Mouse (Mus musculus) kidney, postnatal 0 days (tissue): Measurements from ENCODE around the gene 3110082I17Rik. TPM values are rescaled to one million over a fixed set of nuclear protein-coding genes. Genes with fewer than 3 reads are reported as not detected.
A peak's percentile ranks its signal among the peaks of the same experiment; 100 is the strongest.

ENCODE experiments used
- ATAC-seq: fragments of 200-750 bp; cut with Nextera tagmentation; replicated peaks from 2 replicates; pipeline ENCODE4 v1.8.0; 2017; ENCODE audit warnings: low read depth, moderate number of reproducible peaks, moderate TSS enrichment, moderate library complexity; ENCODE audit not compliant: low FRiP score
- DNase-seq: peaks from one replicate; pipeline ENCODE4 v3.0.0-alpha.2; 2016; ENCODE audit warnings: low spot score
- H3K27ac ChIP-seq: fragments of 300-500 bp; sonication (generic); 2 replicates; pipeline ENCODE4 v1.5.1; 2014; ENCODE audit warnings: mild to moderate bottlenecking
- H3K27me3 ChIP-seq: fragments of 300-500 bp; sonication (generic); 2 replicates; pipeline ENCODE4 v1.6.1; 2014; ENCODE audit warnings: low read length, mixed read lengths; ENCODE audit not compliant: insufficient read depth
- H3K36me3 ChIP-seq: fragments of 300-500 bp; sonication (generic); 2 replicates; pipeline ENCODE4 v1.6.1; 2014; ENCODE audit warnings: low read length, mixed read lengths; ENCODE audit not compliant: insufficient read depth
- H3K4me1 ChIP-seq: fragments of 300-500 bp; sonication (generic); replicated peaks from 2 replicates; pipeline ENCODE4 v1.6.1; 2014; ENCODE audit warnings: antibody characterized with exemption, low read length, mixed read lengths; ENCODE audit not compliant: insufficient read depth
- H3K4me2 ChIP-seq: fragments of 300-500 bp; sonication (generic); 2 replicates; pipeline ENCODE4 v1.6.1; 2014; ENCODE audit warnings: mild to moderate bottlenecking, low read length, moderate library complexity, mixed read lengths
- H3K4me3 ChIP-seq: fragments of 300-500 bp; sonication (generic); replicated peaks from 2 replicates; pipeline ENCODE4 v1.5.1; 2014; ENCODE audit warnings: low read depth, low read length
- H3K9ac ChIP-seq: fragments of 300-500 bp; sonication (generic); 2 replicates; pipeline ENCODE4 v1.6.1; 2014; ENCODE audit warnings: low read depth, low read length
- H3K9me3 ChIP-seq: fragments of 300-500 bp; sonication (generic); replicated peaks from 2 replicates; pipeline ENCODE4 v1.6.1; 2016; ENCODE audit warnings: low read length, inconsistent platforms, mixed read lengths
- CTCF ChIP-seq: IDR thresholded peaks from 2 replicates; pipeline ENCODE4 v1.5.1; 2016; ENCODE audit warnings: antibody characterized with exemption, low read depth, mild to moderate bottlenecking, moderate library complexity
- WGBS: fragments of 180-500 bp; shearing (Covaris S2); extraction: QIAGEN DNeasy Blood & Tissue Kit; methylation state at CpG from one replicate; pipeline ENCODE4 v1.1.7; 2014; 5-methylcytosine and 5-hydroxymethylcytosine counted together
- polyA plus RNA-seq: library from polyadenylated mRNA; unstranded; fragments of >200 nt; fragmentation: Nextera tagmentation; extraction: Ambion mirVana; gene quantifications from 2 replicates; pipeline ENCODE4 v1.2.1, GENCODE M21; 2015

3110082I17Rik gene
- polyA plus RNA-seq, 1 experiment from 2014 or later = 25.6 TPM

DNA sequence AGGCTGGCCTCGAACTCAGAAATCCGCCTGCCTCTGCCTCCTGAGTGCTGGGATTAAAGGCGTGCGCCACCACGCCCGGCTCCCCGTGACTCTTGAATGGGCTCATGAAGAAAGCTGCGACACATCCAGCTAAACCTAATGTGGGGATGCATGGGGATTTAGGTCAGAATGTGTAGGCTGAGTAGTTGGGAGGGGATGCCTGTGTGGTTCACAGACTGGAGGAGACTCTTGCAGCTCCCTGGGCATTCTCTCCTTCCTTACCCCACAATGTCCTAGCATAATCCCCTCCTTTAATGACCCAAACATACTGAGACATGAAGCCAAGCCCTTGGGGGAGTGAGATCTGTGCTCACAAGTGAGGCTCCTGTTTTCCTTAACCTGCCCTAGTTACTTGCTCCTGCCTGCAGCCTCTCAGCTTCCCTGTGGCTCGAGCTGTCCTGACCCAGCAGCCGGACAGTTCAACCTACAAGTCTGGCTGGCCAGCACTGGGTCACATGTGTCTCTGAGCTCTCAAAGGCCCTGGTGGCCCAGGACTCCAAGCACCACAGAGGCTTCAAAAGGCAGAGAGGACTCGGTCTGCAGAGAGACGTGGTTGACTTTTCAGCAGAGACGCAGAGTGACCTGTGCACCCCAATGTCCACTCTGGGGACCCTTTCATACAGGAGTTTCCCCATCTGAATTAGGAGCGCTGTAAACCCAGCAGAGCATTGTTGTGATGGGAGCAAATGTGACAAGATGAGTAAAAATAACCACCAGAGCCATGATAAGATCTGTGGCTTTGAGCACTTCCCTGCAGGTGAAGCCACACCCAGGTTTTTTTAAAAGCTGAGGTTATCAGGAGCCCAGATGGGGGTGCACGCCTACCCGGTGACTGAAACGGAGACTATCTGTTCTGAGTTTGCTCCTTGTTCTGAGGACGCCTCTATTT, 78.5 kb downstream of the 3110082I17Rik start:
- H3K4me3 ChIP-seq = no peak overlapping the region; the same call in 1 of the 2 replicates
- peak overlapping the region; percentile 72 for H3K27ac ChIP-seq
- peaks cover 68% of the 10 kb centered on the region for H3K4me1 ChIP-seq

GRCm38 (mm10) chr5:139380385-139381248, 79.7 kb downstream of the 3110082I17Rik start:
- H3K4me3 ChIP-seq = peak overlapping the region; percentile 66
- WGBS = under 1% methylated on average over 71 of the region's 73 CpGs
- peak overlapping the region; percentile 78 for H3K4me2 ChIP-seq
- no peaks in the 10 kb centered on the region for H3K36me3 ChIP-seq
- peak overlapping the region; percentile 95 for H3K27ac ChIP-seq
- TF ChIP-seq CTCF = no peak
- ATAC-seq (peak; percentile 82), DNase-seq (peak; percentile 96)
- peaks cover 63% of the 10 kb centered on the region for H3K4me1 ChIP-seq
- no peaks in the 10 kb centered on the region for H3K27me3 ChIP-seq
- H3K9ac ChIP-seq = peak overlapping the region; percentile 67
- H3K9me3 ChIP-seq = no peaks in the 10 kb centered on the region

More for the DNA sequence above, 78.5 kb downstream of the 3110082I17Rik start:
- Histone ChIP-seq H3K4me2 (peak overlapping the region; percentile 78), H3K27me3 (no peaks in the 10 kb centered on the region), H3K9ac (no peak overlapping the region), H3K9me3 (no peaks in the 10 kb centered on the region), H3K36me3 (no peaks in the 10 kb centered on the region)
- no peak for ATAC-seq
- DNase-seq = no peak
- WGBS = 70% methylated on average over 17 of the region's 18 CpGs
- TF ChIP-seq CTCF = no peak

- peak overlapping the region; percentile 66 for H3K4me3 ChIP-seq
- no peaks in the 10 kb centered on the region for H3K36me3 ChIP-seq
- WGBS = 16% methylated on average over 8 of the region's 8 CpGs
- H3K9me3 ChIP-seq = no peaks in the 10 kb centered on the region
- H3K4me1 ChIP-seq = peaks cover 57% of the 10 kb centered on the region
- TF ChIP-seq CTCF = no peak
- H3K27me3 ChIP-seq = no peaks in the 10 kb centered on the region
- ATAC-seq (no peak), DNase-seq (no peak)
- H3K9ac ChIP-seq = peak overlapping the region; percentile 67
- H3K4me2 ChIP-seq = peak overlapping the region; percentile 78
- H3K27ac ChIP-seq = peak overlapping the region; percentile 95
Observed at GRCm38 (mm10) chr5:139379771-139380384, 80.4 kb downstream of the 3110082I17Rik start.

DNA sequence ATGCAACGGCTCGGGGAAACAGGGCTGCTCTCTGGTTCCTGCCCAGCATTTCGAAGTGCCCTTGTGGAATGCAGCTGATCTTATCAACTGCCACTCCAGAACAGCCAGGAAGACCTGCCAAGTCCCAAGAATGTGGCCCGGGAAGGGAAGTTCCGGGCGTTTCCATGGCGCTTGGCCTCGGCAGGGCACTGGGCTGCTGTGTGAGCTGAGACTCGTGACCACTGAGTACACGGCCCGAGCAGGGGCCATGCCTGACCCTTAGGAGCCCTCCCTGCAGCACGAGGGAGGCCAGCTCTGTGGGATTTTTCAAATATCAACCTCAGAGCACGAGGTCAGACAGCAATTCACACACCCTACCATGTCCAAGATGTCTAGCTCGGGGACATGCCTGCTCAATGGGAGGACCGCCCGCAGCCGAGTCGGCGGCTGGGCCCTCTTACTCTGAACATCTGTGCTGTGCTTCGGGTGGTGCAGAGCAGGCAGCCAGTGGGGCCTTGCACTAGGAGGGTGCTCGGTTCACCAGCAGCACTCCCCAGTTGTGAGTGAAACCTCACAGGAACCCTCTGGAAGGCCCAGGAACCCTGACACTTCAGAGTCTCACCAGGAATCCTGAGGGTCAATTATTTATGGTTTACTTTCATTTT, 81.2 kb downstream of the 3110082I17Rik start:
- Histone ChIP-seq H3K27me3 (no peaks in the 10 kb centered on the region), H3K27ac (peak overlapping the region; percentile 95), H3K4me2 (peak overlapping the region; percentile 78; the same call in 1 of the 2 replicates), H3K9me3 (no peaks in the 10 kb centered on the region), H3K4me3 (no peak overlapping the region), H3K9ac (no peak overlapping the region), H3K4me1 (peaks cover 49% of the 10 kb centered on the region), H3K36me3 (no peaks in the 10 kb centered on the region)
- no peak for TF ChIP-seq CTCF
- ATAC-seq = peak; percentile 60; the same call in 1 of the 2 replicates
- peak; percentile 78 for DNase-seq
- 26% methylated on average over 21 of the region's 21 CpGs for WGBS

DNA sequence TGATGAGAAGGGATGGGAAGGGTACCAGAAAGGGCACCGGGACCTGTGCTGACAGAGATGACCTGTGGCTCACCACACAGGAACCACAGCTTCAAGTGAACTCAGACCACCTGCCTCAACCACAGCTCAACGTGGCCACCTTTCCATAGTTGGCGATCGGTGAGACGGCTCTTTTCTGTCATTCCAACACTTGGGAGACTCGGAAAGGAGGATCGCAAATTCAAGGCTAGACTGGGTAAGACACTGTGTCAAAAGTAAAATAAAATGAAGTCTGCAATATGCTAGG, 82.1 kb downstream of the 3110082I17Rik start:
- Histone ChIP-seq H3K4me2 (no peak overlapping the region), H3K4me1 (peaks cover 46% of the 10 kb centered on the region), H3K4me3 (no peak overlapping the region), H3K36me3 (no peaks in the 10 kb centered on the region), H3K27ac (peak overlapping the region; percentile 95), H3K9me3 (no peaks in the 10 kb centered on the region), H3K9ac (no peak overlapping the region), H3K27me3 (no peaks in the 10 kb centered on the region)
- DNase-seq (no peak), ATAC-seq (no peak)
- 68% methylated on average over 7 of the region's 7 CpGs for WGBS
- no peak for TF ChIP-seq CTCF
